Mouse (Mus musculus) liver, adult 2 months (tissue): ENCODE measurements at regions not wholly inside any gene's neighbourhood (a gene's known extent, or its start where the extent isn't known, plus 50 kb on each side); places are given as distances from the start of the nearest gene placed in this dataset.

Experiments used
- CTCF ChIP-seq: fragments of 200-500 bp; IDR thresholded peaks from 2 replicates; pipeline ENCODE4 v1.5.1; 2011; ENCODE audit warnings: low read depth, low read length, control low read depth
- POLR2A ChIP-seq: fragments of 200-500 bp; IDR thresholded peaks from 2 replicates; pipeline ENCODE4 v1.6.1; 2011; ENCODE audit warnings: low read length, control low read depth; ENCODE audit not compliant: insufficient read depth; ENCODE audit errors: extremely low read depth

- TF ChIP-seq CTCF (no peak), POLR2A (no peak)
These were observed 156.5 kb upstream of the Krr1 start for GRCm38 (mm10) chr10:111815821-111816599.
